Mouse (Mus musculus): ENCODE data around the gene Gm9918. TPM values are rescaled to one million over a fixed set of nuclear protein-coding genes. Genes with fewer than 3 reads are reported as not detected.

Gene Gm9918
- total and polyA plus RNA-seq, 3 experiments: 0.44 TPM; not detected in 2

DNA sequence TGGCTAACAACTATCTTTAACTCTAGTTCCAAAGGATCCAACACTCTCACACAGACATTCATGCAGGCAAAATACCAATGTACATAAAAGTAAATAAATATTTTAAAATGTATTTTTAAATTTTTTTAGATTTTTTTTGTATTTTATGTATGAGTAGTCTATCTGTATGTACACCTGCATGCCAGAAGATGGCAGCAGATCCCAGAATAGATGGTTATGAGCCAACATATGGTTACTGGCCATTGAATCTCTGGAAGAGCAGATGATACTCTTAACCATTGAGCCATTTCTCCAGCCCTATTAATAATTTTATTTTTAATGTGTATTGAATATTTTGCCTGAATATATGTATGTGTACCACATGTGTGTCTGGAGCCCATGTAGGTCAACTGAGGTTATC is 17.0 kb downstream of the Gm9918 start:
- H3K4me1 ChIP-seq (ENCODE audit: insufficient read depth, low read depth, low read length): peaks cover 21% of the 10 kb centered on the region
- TF ChIP-seq GATA2 (IDR thresholded peaks at IDR 0.05; ENCODE audit: borderline replicate concordance, low read depth, low read length) (no peak), GATA1 (IDR thresholded peaks at IDR 0.05; ENCODE audit: borderline replicate concordance, low read length) (no peak), POLR2AphosphoS5 (IDR thresholded peaks at IDR 0.05; ENCODE audit: insufficient replicate concordance, low read depth, low read length) (no peak), CTCF (IDR thresholded peaks at IDR 0.05; ENCODE audit: low read depth, low read length) (no peak), TAL1 (conservative IDR thresholded peaks at IDR 0.05; ENCODE audit: low read depth, low read length) (no peak)
- H3K27me3 ChIP-seq (ENCODE audit: insufficient read depth, low read length): no peaks in the 10 kb centered on the region
- H3K36me3 ChIP-seq (replicated peaks): peaks cover 8% of the 10 kb centered on the region
- H3K9me3 ChIP-seq (replicated peaks): no peaks in the 10 kb centered on the region
- DNase-seq (ENCODE audit: low spot score) (no peak), ATAC-seq (ENCODE audit: extremely low read depth, insufficient number of reproducible peaks, low FRiP score, poor library complexity, severe bottlenecking) (no peak)
- no peak overlapping the region for H3K4me3 ChIP-seq (ENCODE audit: low read depth, low read length)

DNA sequence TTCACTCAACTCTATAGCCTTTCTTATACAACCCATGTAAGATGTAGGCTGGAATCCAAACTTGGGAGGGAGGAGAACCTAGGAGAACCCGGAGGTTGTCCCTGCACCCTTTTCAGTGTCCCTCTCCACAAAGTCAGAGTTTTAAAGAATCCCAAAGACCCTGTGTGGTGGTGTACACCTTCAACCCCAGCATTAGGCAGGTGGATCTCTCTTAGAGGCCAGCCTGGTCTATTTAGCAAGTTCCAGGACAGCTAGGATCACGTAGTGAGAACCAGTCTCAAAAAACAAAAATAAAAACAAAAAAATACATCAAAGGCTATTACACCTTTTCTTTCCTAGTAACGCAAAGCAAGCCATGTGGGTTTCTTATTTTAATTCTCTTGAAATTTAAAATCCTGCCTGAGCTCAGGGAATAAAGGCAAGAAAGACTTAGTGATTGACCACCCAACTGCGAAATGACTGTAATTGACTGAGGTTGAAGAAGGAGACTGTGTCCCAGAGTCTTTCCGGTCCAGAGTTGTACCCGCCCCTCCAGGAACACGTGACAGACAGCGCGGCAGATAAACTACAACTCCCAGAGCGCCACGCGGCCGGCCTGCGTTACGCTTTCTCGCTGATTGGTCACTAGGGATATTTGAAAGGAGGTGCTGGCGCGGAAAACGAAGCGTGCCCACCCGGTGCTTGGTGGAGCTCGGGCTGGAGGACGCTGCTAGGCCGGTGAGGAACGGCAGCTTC is 25.4 kb downstream of the Gm9918 start, which contains the start of gene Espl1:
Gene Espl1 (plus strand): TSS at position 634 of the 735 bp plus-strand sequence.
- ATAC-seq (ENCODE audit: extremely low read depth, insufficient number of reproducible peaks, low FRiP score, poor library complexity, severe bottlenecking): peak; percentile 99
- TF ChIP-seq TAL1 (conservative IDR thresholded peaks at IDR 0.05; ENCODE audit: low read depth, low read length): no peak
- TF ChIP-seq POLR2AphosphoS5 (IDR thresholded peaks at IDR 0.05; ENCODE audit: insufficient replicate concordance, low read depth, low read length): no peak
- TF ChIP-seq GATA1 (IDR thresholded peaks at IDR 0.05; ENCODE audit: borderline replicate concordance, low read length): no peak
- no peak for TF ChIP-seq CTCF (IDR thresholded peaks at IDR 0.05; ENCODE audit: low read depth, low read length)
- no peak for TF ChIP-seq GATA2 (IDR thresholded peaks at IDR 0.05; ENCODE audit: borderline replicate concordance, low read depth, low read length)
- H3K4me3 ChIP-seq (ENCODE audit: low read depth, low read length): peak within 1 kb of the TSS; percentile 92
- DNase-seq (ENCODE audit: low spot score): peak; percentile 91
- no peaks in the 10 kb centered on the region for H3K9me3 ChIP-seq (replicated peaks)
- H3K4me1 ChIP-seq (ENCODE audit: insufficient read depth, low read depth, low read length): peaks cover 52% of the 10 kb centered on the region
- H3K27me3 ChIP-seq (ENCODE audit: insufficient read depth, low read length): no peaks in the 10 kb centered on the region
- peaks cover 32% of the 10 kb centered on the region for H3K36me3 ChIP-seq (replicated peaks)

GRCm38 (mm10) chr15:102296368-102297006 is 26.1 kb downstream of the Gm9918 start:
- ATAC-seq (ENCODE audit: extremely low read depth, insufficient number of reproducible peaks, low FRiP score, poor library complexity, severe bottlenecking) (no peak), DNase-seq (ENCODE audit: low spot score) (no peak)
- H3K4me1 ChIP-seq (ENCODE audit: insufficient read depth, low read depth, low read length): peaks cover 52% of the 10 kb centered on the region
- peak overlapping the region; percentile 92 for H3K4me3 ChIP-seq (ENCODE audit: low read depth, low read length)
- TF ChIP-seq POLR2AphosphoS5 (IDR thresholded peaks at IDR 0.05; ENCODE audit: insufficient replicate concordance, low read depth, low read length) (no peak), GATA1 (IDR thresholded peaks at IDR 0.05; ENCODE audit: borderline replicate concordance, low read length) (no peak), GATA2 (IDR thresholded peaks at IDR 0.05; ENCODE audit: borderline replicate concordance, low read depth, low read length) (no peak), CTCF (IDR thresholded peaks at IDR 0.05; ENCODE audit: low read depth, low read length) (no peak), TAL1 (conservative IDR thresholded peaks at IDR 0.05; ENCODE audit: low read depth, low read length) (no peak)
- H3K9me3 ChIP-seq (replicated peaks): no peaks in the 10 kb centered on the region
- H3K27me3 ChIP-seq (ENCODE audit: insufficient read depth, low read length): no peaks in the 10 kb centered on the region
- H3K36me3 ChIP-seq (replicated peaks): peaks cover 38% of the 10 kb centered on the region

DNA sequence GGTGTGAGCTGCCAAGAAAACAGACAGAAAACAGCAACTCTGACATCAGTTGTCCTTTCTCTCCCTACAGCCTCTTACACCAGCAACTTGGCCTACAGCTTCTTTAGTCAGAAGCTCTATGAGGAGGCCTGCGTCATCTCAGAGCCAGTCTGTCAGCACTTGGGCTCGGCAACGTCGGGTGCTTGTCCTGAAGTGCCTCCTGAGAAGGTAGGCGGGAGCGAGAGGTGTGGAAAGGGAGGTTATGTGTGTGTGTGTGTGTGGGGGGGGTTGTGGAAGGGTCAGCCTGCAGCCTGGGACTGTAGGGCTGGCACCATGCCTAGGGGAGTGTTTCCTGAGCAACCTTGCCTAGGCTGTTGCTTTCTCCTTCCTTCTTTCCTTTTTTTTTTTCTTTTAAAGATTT is 32.2 kb downstream of the Gm9918 start:
- Histone ChIP-seq H3K27me3 (ENCODE audit: insufficient read depth, low read length) (no peaks in the 10 kb centered on the region), H3K36me3 (replicated peaks) (peaks cover 94% of the 10 kb centered on the region), H3K9me3 (replicated peaks) (no peaks in the 10 kb centered on the region), H3K4me3 (ENCODE audit: low read depth, low read length) (no peak overlapping the region), H3K4me1 (ENCODE audit: insufficient read depth, low read depth, low read length) (peaks cover 34% of the 10 kb centered on the region)
- DNase-seq (ENCODE audit: low spot score) (no peak), ATAC-seq (ENCODE audit: extremely low read depth, insufficient number of reproducible peaks, low FRiP score, poor library complexity, severe bottlenecking) (no peak)
- no peak for TF ChIP-seq CTCF (IDR thresholded peaks at IDR 0.05; ENCODE audit: low read depth, low read length)
- no peak for TF ChIP-seq TAL1 (conservative IDR thresholded peaks at IDR 0.05; ENCODE audit: low read depth, low read length)
- TF ChIP-seq GATA2 (IDR thresholded peaks at IDR 0.05; ENCODE audit: borderline replicate concordance, low read depth, low read length): no peak
- no peak for TF ChIP-seq POLR2AphosphoS5 (IDR thresholded peaks at IDR 0.05; ENCODE audit: insufficient replicate concordance, low read depth, low read length)
- TF ChIP-seq GATA1 (IDR thresholded peaks at IDR 0.05; ENCODE audit: borderline replicate concordance, low read length): no peak

GRCm38 (mm10) chr15:102308717-102309116 is 38.4 kb downstream of the Gm9918 start:
- Histone ChIP-seq H3K4me1 (ENCODE audit: insufficient read depth, low read depth, low read length) (peaks cover 24% of the 10 kb centered on the region), H3K4me3 (ENCODE audit: low read depth, low read length) (no peak overlapping the region), H3K27me3 (ENCODE audit: insufficient read depth, low read length) (no peaks in the 10 kb centered on the region), H3K36me3 (replicated peaks) (peaks cover 93% of the 10 kb centered on the region), H3K9me3 (replicated peaks) (no peaks in the 10 kb centered on the region)
- no peak for TF ChIP-seq POLR2AphosphoS5 (IDR thresholded peaks at IDR 0.05; ENCODE audit: insufficient replicate concordance, low read depth, low read length)
- no peak for TF ChIP-seq GATA1 (IDR thresholded peaks at IDR 0.05; ENCODE audit: borderline replicate concordance, low read length)
- no peak for TF ChIP-seq GATA2 (IDR thresholded peaks at IDR 0.05; ENCODE audit: borderline replicate concordance, low read depth, low read length)
- no peak for TF ChIP-seq CTCF (IDR thresholded peaks at IDR 0.05; ENCODE audit: low read depth, low read length)
- TF ChIP-seq TAL1 (conservative IDR thresholded peaks at IDR 0.05; ENCODE audit: low read depth, low read length): no peak
- DNase-seq (ENCODE audit: low spot score) (no peak), ATAC-seq (ENCODE audit: extremely low read depth, insufficient number of reproducible peaks, low FRiP score, poor library complexity, severe bottlenecking) (no peak)
